Mouse (Mus musculus) right cerebral cortex, adult 18-20 months (tissue): ENCODE measurements around the gene Fbxo39.

Source experiments
- DNase-seq: peaks from one replicate; pipeline ENCODE4 v3.0.0; 2022; ENCODE audit warnings: mixed read lengths

Gene Fbxo39

DNA sequence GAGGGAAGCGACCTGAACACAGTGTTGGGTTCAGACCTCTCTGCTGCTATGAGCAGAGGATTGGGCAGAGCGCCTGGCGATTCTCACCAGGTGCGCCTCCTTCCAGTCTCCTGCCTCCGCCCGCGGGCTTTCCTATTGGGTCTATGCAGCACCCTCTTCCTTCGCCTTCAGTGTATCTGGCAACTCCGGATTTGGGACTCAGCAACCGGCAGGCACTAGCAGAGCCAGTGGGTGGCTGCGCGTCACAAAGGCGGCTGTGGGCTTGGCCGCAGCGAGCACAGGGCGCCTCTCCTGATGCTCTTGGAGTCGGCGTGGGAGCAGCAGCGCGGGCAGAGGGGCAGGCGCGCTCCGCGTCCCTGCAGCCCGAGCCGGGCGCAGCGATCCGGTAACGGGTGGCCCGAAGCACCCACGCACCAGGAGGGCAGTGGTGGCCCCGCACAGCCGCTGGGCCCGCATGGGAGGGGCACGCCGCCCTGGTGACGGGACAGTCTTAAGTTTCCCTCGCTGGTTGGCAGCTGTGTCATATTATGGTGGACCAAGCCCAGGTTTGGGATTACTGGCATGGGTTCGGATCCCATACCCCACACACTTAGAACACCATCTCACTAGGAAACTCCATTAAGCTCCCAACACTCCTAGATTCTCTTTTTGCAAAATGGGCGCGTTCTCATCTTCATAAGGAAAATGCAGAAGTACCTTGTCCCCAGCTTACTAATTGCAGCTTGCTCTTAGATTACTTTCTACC is at the start of gene Fbxo39:
Gene Fbxo39, plus strand, starts transcription at position 294 of the 745 bp plus-strand sequence.
- peak; percentile 72 for DNase-seq

DNA sequence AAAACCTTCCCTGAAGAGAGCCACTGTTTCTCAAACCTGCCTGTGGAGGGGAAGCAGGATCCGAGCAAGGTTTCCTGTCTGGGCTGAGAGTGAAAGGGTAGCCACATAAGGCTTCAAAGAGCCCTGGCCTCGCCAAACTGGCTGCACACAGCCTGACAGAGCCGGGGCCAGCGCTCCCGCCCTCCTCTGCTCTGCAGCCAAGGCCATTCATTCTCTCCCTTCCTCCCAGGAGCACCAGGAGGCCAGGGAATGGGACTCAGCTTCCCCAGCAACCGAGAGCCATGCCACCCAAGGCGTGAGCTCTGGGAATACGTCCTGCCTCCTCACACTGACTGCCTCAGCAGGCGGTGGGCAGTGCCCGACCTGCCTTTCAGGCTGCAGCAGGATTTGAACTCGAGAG is 48.8 kb upstream of the Fbxo39 start:
- DNase-seq = peak; percentile 46

DNA sequence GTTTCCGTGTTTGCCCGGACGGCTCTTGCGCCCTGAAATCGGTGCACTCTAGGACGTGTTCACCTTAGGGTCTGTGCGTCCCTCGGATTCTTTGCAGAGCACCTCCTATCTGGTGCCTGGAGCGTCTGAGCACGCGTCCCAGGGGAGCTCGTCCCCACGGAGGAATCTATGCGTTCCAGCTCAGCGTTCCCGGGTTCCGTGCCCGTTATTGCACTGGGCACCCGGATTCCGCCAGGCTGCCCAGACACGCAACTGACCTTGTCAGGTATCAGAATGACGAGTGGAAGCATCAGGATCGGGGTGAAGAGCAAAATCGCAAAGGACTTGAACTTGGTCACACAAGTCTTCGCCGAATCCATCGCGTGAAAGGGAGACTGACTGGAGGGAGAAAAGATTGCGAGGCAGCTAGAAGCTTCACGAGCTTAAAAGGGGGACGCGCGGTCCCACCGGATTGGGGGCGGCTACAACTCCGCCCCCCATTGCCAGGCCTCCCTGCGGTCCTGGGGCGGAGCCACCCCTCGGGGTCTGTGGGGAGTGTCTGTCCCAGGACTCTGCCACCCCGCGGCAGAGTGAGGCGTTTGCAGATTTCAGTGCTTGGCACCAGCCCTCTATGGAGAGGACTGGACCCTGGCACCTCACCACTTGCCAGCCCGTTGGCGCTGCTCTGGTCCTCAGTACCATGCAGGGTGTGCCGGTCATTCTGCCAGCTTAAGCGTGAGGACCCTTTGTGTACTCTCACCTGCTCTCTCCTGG is 47.9 kb upstream of the Fbxo39 start:
- peak; percentile 60 for DNase-seq

DNA sequence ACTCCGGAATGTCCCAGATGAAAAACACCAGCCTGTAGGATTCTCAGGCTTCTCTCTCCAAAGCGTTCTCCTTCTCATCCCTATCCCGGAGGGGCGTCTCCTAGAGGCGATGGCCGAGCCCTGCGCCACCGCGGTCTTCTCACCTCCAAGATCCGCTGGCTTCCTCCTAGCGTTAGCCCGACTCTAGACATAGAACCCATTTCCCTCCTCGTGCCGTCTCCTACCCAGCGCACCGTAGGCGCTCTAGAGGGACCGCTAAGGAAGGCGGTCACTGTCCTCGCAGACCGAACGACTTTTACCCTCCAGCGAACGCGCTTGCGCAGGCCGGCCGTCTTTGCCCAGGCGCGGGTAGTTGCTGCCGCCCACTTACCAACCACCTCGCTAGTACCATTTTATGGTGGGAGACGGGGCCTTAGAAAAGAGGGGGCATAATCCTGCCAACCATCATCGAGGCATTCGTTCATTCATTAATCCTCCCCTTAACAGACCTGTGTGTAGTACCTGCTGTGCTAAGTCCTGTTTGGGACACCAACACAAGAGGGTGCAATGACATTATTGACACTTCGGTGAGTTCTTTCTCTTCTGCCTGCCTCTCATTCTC is 47.2 kb upstream of the Fbxo39 start, which contains the start of gene Slc13a5:
Gene Slc13a5, minus strand, starts transcription at position 263 of the 601 bp plus-strand sequence.
- no peak for DNase-seq

DNA sequence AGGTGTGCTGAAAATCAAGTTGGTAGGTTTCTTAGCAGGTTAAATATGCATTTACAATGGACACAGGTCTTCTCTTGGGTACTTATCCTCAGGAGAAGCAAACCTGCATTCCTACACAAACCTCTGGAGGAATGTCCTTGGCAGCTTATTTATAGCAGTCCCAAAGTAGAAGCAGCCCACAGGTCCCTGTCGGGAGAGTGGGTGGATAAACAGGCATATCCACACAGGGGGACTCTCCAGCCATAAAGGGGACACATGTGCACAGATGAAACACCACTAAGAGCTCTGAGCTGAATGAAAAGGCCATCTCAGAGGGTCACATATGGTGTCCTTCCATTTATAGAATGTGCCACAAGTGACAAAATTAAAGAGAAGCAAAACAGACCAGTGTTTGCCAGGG is 42.5 kb upstream of the Fbxo39 start:
- no peak for DNase-seq

DNA sequence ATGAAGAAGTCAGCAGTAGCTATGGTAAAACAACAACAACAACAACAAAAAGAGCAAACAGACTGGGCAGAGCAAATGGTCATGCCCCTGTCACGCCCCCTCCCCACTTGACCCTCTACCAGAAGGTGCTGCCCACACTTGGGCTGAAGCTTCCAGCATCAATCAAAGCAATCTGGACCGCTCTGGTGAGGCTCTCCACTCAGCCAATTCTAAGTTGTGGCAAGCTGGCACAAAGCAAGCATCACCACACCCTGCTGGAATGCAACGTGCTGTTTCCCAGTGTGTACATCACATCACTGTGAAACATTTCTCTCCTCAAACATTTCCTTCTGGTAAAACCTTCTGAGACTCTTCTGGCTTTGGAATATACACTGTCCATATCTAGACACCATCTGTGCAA is 40.9 kb upstream of the Fbxo39 start:
- no peak for DNase-seq

DNA sequence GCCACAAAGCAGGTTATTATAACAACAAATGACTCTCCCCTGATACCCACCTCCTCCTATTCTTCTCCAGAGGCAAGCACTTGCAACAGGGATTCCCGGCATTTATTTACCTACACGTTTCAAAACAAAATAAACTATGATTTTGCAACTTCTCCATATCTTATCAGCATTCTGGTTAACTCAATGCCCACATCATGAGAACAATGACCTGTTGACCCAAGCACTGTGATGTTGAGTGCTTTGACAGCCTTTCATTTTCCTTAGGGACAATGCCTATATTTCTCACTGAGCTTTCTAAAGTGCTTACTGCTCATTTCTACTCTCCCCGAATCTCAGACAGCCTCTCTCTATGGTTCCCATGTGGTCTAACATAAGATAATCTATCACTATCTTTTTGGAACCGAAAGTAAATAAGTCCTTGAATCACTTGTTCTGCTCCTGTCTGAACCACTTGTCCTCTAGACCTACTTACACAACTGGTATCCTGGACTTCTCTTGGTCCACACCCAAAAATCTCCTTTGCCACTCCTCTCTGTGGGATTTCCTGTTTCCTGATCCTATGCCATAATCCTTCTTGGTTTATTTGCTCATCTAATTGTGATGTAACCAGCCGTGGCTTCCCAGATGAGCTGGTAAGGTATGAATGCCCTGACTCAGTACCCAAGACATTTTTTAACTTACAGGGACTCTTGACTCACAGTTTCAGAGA is 32.9 kb upstream of the Fbxo39 start:
- DNase-seq = no peak

DNA sequence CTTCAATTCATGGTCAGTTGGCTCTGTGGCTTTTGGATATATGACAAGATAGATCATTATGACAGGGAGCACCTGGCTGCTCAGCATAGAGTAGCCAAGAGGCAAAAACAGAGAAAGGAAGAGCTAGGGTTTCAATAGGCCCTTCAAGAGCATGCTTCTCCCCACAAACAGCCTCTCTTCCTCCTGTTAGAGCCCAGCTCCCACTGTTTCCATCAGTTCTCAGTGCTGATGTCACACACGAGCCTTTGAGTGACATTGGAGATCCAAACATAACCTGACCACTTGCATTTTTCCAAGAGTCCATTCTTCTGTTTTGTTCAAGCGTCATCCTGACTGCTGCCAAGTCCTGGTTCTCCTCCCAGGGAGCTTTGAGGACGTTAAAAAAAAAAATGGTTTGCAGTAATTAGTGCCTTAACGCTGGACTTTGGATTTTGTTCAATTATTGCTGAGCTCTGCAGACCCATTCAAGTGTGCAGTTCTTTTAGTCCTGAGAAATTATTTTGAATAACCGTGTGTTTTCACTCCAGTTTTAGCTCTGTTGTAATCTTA is 32.3 kb upstream of the Fbxo39 start:
- DNase-seq = no peak

DNA sequence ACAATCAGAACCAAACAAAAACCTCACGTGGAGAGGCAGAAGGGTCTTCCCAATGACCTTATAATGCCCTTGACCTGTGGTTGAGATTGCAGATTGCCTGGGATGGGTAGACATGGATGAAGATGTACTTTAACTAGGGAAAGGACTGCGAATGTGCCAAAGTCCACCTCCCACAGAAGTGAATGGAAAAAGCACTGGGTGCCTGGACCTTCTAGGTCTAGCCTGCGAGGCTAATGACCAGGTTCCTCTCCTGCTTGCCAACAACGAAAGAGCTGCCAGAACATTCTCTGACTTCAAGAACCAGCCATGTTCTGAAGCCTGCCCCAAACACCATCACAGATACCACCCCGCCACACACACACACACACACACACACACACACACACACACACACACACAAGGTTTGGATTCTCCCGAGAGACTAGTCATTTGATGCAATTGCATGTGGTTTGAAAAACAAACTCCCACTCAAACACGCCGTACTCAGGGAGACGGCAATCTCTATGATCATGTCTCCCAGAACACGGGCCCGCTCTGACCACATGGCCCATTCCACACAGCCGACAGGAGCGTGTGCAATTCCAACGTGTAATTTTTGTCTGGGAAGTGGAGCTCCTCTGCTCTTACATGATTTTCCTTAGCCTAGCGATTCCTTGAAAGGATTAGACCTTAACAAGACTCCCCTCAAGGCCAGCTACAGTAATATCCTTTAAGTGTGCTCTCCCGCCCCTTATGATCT is 30.6 kb upstream of the Fbxo39 start:
- DNase-seq = no peak

DNA sequence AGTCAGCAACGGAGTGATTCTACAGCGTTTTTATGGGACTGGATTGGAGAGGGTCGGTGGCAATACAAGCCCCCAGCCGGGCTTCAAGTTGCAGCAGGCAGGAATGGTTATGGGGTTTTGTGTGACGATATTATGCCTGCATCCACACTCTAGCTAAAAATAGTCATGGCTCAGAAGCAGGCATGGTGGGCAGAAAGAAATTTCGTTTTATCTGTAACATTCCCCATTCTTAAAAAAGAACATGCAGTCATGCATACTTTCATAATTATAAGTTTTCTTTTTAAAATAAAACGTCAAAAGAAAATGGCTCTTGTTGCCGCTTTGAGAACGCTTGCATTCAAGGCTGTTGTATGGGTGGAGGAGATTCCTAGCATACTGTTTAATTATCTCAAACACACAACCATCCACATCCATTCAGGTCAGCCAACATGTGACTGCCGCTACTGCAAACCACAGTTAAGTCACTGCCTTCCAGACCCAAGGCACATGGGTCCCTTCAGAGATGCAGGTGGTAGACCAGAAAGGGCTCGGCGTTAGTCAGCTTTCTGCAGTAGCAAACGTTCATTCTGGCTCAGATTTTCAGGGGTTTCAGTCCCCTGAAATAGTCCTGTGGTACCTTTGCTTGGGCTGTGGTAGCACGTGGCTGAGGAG is 29.6 kb upstream of the Fbxo39 start:
- DNase-seq = peak; percentile 10

DNA sequence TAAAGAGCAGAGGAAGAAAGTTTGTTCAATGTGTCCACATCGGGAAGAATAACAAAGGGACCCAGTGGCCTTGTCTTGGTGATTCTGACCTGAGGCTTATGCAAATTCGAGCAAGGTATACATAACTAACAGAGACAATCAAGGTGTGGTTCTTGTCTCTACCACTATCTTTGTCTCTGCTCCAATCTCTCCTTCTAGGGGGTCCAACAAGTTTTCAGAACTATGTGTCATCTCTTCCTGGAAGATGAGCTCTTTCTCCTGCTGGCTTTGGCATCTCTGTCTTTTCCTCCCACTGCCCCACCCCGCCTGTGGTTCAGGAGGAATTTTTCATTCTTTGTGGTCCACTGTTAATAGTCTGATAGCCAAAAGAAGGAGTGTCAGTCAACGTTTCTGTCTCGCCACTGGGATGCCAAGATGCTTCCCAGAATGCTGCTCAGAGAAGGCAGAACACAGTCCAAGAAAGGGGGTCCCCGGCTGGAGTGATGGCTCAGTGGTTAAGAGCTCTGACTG is 28.2 kb upstream of the Fbxo39 start:
- no peak for DNase-seq

DNA sequence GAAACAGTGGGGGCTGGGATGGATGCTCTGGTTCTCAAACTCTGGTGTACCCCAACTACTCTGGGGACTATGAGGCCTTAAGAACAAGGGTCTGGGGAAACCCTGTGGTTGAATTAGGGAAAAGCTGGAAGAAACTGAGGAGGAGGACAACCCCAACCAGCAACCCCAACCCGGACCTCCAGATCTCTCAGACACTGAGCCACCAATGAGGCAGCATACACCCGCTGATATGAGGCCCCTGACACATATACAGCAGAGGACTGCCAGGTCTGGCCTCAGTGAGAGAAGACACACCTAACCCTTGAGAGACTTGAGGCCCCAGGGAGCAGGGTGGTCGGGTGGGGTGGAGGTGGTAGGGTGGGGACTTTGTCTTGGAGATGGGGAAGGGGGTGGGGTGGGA is 27.6 kb upstream of the Fbxo39 start:
- no peak for DNase-seq

DNA sequence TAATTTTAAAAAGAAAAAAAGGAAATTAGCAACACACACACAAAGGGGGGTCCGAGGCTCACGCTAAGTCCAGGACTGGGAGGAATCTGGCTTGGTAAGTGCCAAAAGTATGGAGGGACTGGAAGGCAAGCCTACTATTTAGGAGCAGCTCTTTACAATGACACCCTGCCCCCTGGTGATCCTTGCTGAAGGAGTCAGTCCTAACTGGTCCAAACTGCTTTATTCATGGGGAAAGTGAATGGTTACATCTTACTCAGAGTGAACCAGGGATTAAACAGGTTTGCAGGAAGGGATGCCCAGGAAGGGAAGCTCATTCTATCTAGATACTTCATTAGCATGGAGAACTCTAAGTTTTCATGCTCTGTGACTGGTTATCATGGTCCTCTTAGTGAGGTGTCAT is 27.1 kb upstream of the Fbxo39 start:
- no peak for DNase-seq

DNA sequence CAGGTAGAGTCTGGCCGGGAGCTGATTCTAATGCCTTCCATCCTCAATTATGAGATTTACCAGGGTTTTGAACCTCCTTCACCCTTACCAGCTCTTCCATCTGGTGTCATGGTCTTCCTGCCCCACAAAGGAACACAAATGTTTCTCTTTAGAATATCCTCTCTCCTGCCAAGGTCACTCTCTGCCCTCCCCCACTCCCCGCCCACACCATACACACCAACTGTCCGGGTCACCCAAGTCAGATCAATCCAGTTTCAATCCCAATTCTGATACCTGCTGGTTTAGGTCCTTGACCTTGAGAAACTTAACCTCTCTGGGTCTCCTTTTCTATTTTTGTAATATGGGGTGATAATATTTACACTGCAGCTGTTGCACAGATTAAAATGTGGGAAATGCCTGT is 26.7 kb upstream of the Fbxo39 start:
- no peak for DNase-seq

DNA sequence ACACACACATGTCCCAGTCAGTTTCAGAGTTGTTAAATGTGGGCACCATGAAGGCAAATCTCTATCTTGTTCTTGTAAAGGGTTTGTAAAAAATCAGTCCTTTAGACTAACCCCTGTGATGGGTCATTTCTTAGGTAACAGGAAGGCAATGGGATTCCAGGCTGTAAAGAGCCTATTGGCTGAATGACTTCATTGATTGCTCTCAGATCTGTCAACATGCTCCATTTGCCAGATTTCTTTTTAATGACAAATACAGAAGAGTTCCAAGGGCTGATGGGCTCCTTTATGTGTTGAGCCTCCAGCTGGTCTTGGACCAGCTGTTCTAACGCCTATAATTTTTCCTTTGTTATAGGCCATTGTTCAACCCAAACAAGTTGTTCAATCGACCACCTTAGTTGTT is 21.1 kb upstream of the Fbxo39 start:
- no peak for DNase-seq

DNA sequence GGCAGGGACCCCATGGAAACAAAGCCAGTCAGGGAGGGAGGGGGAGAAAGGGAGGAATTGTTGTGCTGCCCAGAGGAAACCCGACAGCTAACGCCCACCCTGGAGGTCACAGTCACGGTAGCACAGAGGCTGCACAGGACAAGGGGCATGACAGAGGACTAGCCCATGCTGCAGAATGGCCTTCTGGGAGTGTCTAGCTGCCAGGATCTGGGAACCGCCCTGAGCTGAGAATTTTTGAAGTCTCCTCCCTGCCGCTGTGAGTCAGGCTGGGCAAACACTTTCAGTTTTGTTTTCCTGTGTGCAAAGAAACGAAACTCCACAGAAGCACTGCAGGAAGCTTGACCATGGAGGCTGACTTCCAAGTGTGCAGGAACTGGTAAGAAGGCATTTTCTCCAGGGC is 12.9 kb upstream of the Fbxo39 start, which contains the start of gene Xaf1:
Gene Xaf1, plus strand, starts transcription at position 296 of the 400 bp plus-strand sequence.
- DNase-seq = peak; percentile 27

DNA sequence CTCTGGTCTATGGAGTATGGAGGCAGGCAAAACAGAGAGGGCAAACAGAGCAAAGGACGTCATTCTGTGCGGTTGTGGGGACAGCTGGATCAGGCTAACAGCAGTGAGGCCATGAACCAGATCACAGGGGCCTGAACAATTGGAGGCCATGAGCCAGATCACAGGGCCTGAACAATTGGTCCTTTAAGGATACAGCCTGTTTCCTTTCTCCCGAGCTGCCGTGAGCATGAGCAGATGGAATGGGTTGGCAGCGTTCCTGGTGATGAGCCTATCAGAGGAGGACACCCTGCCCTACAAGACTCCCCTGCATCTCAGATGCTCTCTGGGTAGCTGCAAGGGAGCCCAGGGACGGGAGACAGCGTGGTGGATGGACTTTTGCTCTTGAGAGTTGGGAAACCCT is 12.0 kb upstream of the Fbxo39 start:
- DNase-seq = peak; percentile 84

DNA sequence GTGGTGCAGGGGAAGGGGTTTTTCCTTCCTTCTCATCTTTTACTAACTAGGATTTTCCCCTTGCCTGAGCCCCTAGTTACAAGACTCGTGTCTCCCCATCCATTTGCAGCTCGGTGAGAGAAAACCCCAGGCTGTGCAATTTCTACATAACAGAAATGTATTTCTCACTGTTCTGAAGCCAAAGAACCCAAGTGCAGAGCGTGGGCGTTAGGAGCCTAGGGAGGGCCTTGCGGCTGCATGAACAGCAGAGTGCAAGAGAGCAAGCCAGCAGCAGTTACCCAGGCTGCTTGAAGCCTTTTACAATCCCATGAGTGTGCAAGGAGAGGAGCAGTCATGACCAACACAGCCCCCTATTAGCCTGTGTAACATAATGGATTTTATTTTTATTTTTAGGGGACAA is 6.8 kb upstream of the Fbxo39 start:
- DNase-seq = peak; percentile 69

DNA sequence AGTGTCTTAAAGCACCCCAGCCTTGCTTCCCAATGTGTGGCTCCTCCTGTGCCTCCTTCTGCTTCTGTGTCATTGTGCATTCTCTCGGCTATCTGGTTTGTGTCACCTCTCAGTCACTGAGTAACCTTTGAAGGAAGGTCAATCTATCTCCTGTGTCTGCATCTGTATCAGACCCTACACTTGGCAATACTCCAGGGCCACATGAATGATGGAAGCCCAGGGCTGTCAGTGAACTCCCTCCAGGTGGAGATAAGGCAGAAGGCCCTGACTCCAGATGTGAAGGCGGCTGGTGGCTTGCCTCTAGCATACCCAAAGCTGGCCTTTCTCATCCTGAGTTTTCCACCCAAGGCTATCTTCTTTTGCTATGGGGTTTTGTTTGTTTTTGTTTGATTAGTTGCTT is 5.3 kb upstream of the Fbxo39 start:
- no peak for DNase-seq

DNA sequence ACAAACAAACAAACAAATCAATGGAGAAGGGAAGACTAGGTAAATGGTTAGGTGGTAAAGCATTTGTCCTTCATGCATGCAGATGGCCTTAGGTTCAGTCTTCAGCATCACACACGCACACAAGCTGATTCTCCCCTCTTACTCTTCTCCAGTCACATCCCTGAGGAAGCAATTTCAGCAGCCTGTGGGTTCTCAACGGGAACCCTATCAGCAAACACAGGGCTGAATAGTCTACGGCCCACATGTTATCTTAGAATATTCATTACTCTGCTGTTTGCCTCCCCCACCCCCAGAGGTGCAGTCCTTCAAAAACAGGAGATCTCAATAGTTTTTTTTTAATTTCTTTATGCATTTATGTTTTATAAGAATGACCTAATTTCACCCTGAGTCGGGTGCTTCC is 3.8 kb upstream of the Fbxo39 start:
- no peak for DNase-seq

DNA sequence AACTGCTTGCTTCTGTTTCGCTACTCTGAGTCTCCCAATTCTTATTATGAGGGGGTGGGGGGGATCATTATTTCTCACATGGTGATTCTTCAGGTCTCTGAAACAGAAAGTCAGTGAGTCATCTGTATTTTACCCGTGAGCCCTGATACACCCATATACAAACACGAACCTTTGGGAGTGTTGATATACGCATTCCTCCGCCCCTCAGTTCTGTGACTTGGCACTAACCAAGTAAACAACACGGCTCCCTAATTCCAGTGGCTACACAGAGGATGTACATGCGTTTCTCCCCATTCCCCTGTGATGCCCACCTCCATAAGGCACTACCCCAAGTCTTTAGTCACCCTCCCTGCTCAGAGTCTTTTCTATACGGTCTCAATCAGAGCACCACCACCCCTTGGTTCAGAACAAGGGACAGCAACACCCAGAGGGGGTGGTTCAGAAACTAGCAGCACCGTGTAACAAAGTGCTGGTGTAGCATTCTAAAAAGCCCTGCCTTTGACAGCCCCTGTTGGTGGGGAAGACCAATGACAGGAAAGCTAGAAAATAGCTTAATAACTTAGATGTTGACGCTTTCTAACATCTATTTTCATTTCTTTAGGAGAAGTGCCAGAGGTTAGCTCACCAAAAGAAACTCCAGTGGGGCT is 2.8 kb upstream of the Fbxo39 start:
- no peak for DNase-seq
